Mouse (Mus musculus) heart, embryonic 11.5 days (tissue): ENCODE measurements around the gene Nup85. TPM values are rescaled to one million over a fixed set of nuclear protein-coding genes. Genes with fewer than 3 reads are reported as not detected.

Experiments used
- ATAC-seq: fragments of 200-750 bp; cut with Nextera tagmentation; replicated peaks from 2 replicates; pipeline ENCODE4 v1.8.0; 2017; ENCODE audit warnings: moderate library complexity; ENCODE audit not compliant: insufficient number of reproducible peaks, low FRiP score, low TSS enrichment
- H3K27ac ChIP-seq: fragments of 300-500 bp; sonication (generic); 2 replicates; pipeline ENCODE4 v1.5.1; 2014; ENCODE audit warnings: mild to moderate bottlenecking, low read depth, low read length
- H3K27me3 ChIP-seq: fragments of 300-500 bp; sonication (generic); 2 replicates; pipeline ENCODE4 v1.6.1; 2014; ENCODE audit warnings: mild to moderate bottlenecking, low read length, mixed read lengths; ENCODE audit not compliant: control insufficient read depth, insufficient read depth
- H3K36me3 ChIP-seq: fragments of 300-500 bp; sonication (generic); 2 replicates; pipeline ENCODE4 v1.6.1; 2014; ENCODE audit warnings: mild to moderate bottlenecking, low read length, moderate library complexity, mixed read lengths; ENCODE audit not compliant: control insufficient read depth, insufficient read depth
- H3K4me1 ChIP-seq: fragments of 300-500 bp; sonication (generic); 2 replicates; pipeline ENCODE4 v1.6.1; 2014; ENCODE audit warnings: low read length; ENCODE audit not compliant: control insufficient read depth, insufficient read depth
- H3K4me2 ChIP-seq: fragments of 300-500 bp; sonication (generic); 2 replicates; pipeline ENCODE4 v1.6.1; 2014; ENCODE audit warnings: mild to moderate bottlenecking, moderate library complexity
- H3K4me3 ChIP-seq: fragments of 300-500 bp; sonication (generic); 2 replicates; pipeline ENCODE4 v1.5.1; 2014; ENCODE audit warnings: low read depth, low read length
- H3K9ac ChIP-seq: fragments of 300-500 bp; sonication (generic); 2 replicates; pipeline ENCODE4 v1.6.1; 2014; ENCODE audit warnings: mild to moderate bottlenecking, low read depth, low read length, moderate library complexity
- H3K9me3 ChIP-seq: fragments of 300-500 bp; sonication (generic); replicated peaks from 2 replicates; pipeline ENCODE4 v1.6.1; 2016; ENCODE audit warnings: low read length; ENCODE audit not compliant: control insufficient read depth
- WGBS: fragments of 180-500 bp; shearing (Covaris S2); extraction: QIAGEN DNeasy Blood & Tissue Kit; methylation state at CpG from one replicate; pipeline ENCODE4 v1.1.7; 2014; ENCODE audit not compliant: insufficient replicate concordance; 5-methylcytosine and 5-hydroxymethylcytosine counted together
- polyA plus RNA-seq: library from polyadenylated mRNA; unstranded; fragments of >200 nt; fragmentation: Nextera tagmentation; extraction: Ambion mirVana; gene quantifications from 2 replicates; pipeline ENCODE4 v1.2.1, GENCODE M21; 2014

Gene Nup85
- polyA plus RNA-seq, 1 experiment from 2014 or later: 131 TPM

DNA sequence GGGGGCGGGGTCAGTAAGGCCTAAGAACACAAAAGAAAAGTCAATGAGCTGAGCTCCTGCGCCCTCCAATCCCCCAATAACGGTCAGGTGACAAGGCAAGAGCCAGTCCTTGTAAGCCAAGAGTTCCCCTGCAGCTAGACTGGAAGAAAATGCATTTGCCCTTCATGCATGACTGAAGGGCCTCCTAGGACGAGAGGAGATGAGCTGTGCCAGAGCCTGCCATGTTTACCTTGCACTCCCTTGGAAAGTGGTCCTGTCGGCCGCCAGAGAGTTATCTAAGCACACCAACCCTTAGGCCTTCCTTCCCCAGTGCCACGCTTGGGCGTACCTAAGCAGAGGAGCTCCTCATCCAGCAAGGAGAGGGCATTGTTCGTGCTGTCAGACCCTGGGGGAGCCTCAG lies 23.8 kb downstream of the Nup85 start:
- no peaks in the 10 kb centered on the region for H3K4me1 ChIP-seq
- no peak for ATAC-seq
- H3K27ac ChIP-seq: no peak overlapping the region
- no peak overlapping the region for H3K9ac ChIP-seq
- no peak overlapping the region for H3K4me3 ChIP-seq
- H3K36me3 ChIP-seq: peaks cover 62% of the 10 kb centered on the region
- no peaks in the 10 kb centered on the region for H3K9me3 ChIP-seq
- 87% methylated on average over 9 of the region's 9 CpGs for WGBS
- no peaks in the 10 kb centered on the region for H3K27me3 ChIP-seq
- no peak overlapping the region for H3K4me2 ChIP-seq

- Histone ChIP-seq H3K9me3 (no peaks in the 10 kb centered on the region), H3K9ac (no peak overlapping the region), H3K4me1 (no peaks in the 10 kb centered on the region), H3K4me2 (no peak overlapping the region), H3K27me3 (no peaks in the 10 kb centered on the region), H3K27ac (no peak overlapping the region), H3K4me3 (no peak overlapping the region), H3K36me3 (peaks cover 53% of the 10 kb centered on the region)
- ATAC-seq: no peak
- 78% methylated on average over 2 of the region's 2 CpGs for WGBS
These were observed 26.4 kb downstream of the Nup85 start for GRCm38 (mm10) chr11:115590526-115591075.

GRCm38 (mm10) chr11:115595209-115595608 lies 31.0 kb downstream of the Nup85 start:
- H3K36me3 ChIP-seq: peaks cover 37% of the 10 kb centered on the region
- H3K9me3 ChIP-seq: no peaks in the 10 kb centered on the region
- H3K4me3 ChIP-seq: no peak overlapping the region
- H3K4me2 ChIP-seq: no peak overlapping the region
- no peaks in the 10 kb centered on the region for H3K27me3 ChIP-seq
- no peak for ATAC-seq
- no peaks in the 10 kb centered on the region for H3K4me1 ChIP-seq
- H3K27ac ChIP-seq: no peak overlapping the region
- WGBS: 95% methylated on average over 3 of the region's 3 CpGs
- H3K9ac ChIP-seq: no peak overlapping the region

GRCm38 (mm10) chr11:115598309-115598708 lies 34.1 kb downstream of the Nup85 start:
- ATAC-seq: no peak

GRCm38 (mm10) chr11:115599722-115600121 lies 35.5 kb downstream of the Nup85 start:
- no peaks in the 10 kb centered on the region for H3K9me3 ChIP-seq
- H3K36me3 ChIP-seq: peaks cover 8% of the 10 kb centered on the region; the same call in 1 of the 2 replicates
- H3K4me1 ChIP-seq: peaks cover 25% of the 10 kb centered on the region
- H3K27ac ChIP-seq: no peak overlapping the region
- WGBS: 84% methylated on average over 7 of the region's 7 CpGs
- no peak overlapping the region for H3K9ac ChIP-seq
- H3K4me2 ChIP-seq: no peak overlapping the region
- no peak for ATAC-seq
- no peaks in the 10 kb centered on the region for H3K27me3 ChIP-seq
- no peak overlapping the region for H3K4me3 ChIP-seq

More at GRCm38 (mm10) chr11:115598309-115598708, 34.1 kb downstream of the Nup85 start:
- Histone ChIP-seq H3K9ac (no peak overlapping the region), H3K27me3 (no peaks in the 10 kb centered on the region), H3K4me2 (no peak overlapping the region), H3K4me1 (peaks cover 23% of the 10 kb centered on the region), H3K4me3 (no peak overlapping the region), H3K36me3 (peaks cover 20% of the 10 kb centered on the region), H3K27ac (no peak overlapping the region), H3K9me3 (no peaks in the 10 kb centered on the region)
- WGBS: 93% methylated on average over 4 of the region's 4 CpGs

GRCm38 (mm10) chr11:115600743-115601142 lies 36.5 kb downstream of the Nup85 start:
- ATAC-seq: no peak
- H3K4me1 ChIP-seq: peaks cover 32% of the 10 kb centered on the region
- H3K9me3 ChIP-seq: no peaks in the 10 kb centered on the region
- no peaks in the 10 kb centered on the region for H3K27me3 ChIP-seq
- 87% methylated on average over 15 of the region's 15 CpGs for WGBS
- no peak overlapping the region for H3K9ac ChIP-seq
- H3K27ac ChIP-seq: no peak overlapping the region
- no peak overlapping the region for H3K4me3 ChIP-seq
- H3K36me3 ChIP-seq: peaks cover 8% of the 10 kb centered on the region
- no peak overlapping the region for H3K4me2 ChIP-seq

GRCm38 (mm10) chr11:115601174-115601573 lies 36.9 kb downstream of the Nup85 start:
- Histone ChIP-seq H3K27ac (no peak overlapping the region), H3K4me2 (no peak overlapping the region; the same call in 1 of the 2 replicates), H3K4me3 (no peak overlapping the region), H3K27me3 (no peaks in the 10 kb centered on the region), H3K4me1 (peaks cover 32% of the 10 kb centered on the region), H3K9ac (no peak overlapping the region), H3K36me3 (peaks cover 12% of the 10 kb centered on the region), H3K9me3 (no peaks in the 10 kb centered on the region)
- no peak for ATAC-seq
- 57% methylated on average over 4 of the region's 4 CpGs for WGBS

DNA sequence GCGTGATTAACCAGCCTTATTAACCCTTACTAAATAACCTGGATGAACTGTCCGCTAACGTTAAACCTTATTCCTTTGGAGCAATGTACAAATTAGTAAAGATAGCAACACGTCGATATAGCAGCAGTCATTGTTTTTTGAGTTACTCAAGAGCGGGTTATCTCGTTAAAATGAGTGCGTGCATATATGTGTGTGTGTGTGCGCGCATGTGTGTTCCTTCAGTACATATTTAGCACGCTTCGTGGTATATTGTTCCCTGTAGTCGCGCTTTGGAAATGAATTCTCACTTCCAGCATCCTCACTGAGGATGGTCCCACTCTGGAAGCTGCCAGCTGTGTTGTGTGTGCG lies 38.9 kb downstream of the Nup85 start:
- peak overlapping the region; percentile 88 for H3K27ac ChIP-seq
- H3K9me3 ChIP-seq: no peaks in the 10 kb centered on the region
- H3K36me3 ChIP-seq: peaks cover 24% of the 10 kb centered on the region
- H3K4me3 ChIP-seq: peak overlapping the region; percentile 91
- ATAC-seq: no peak
- WGBS: 5% methylated on average over 15 of the region's 15 CpGs
- no peaks in the 10 kb centered on the region for H3K27me3 ChIP-seq
- peak overlapping the region; percentile 89 for H3K9ac ChIP-seq
- H3K4me1 ChIP-seq: peaks cover 32% of the 10 kb centered on the region
- H3K4me2 ChIP-seq: peak overlapping the region; percentile 84
